Mouse (Mus musculus) limb, embryonic 13.5 days (tissue): Measurements from ENCODE around the gene Slc16a1. TPM values are rescaled to one million over a fixed set of nuclear protein-coding genes. Genes with fewer than 3 reads are reported as not detected.
"Not testable (repeated sequence)": the region's sequence is repeated elsewhere in the genome, so short reads cannot be mapped to it uniquely, and the experiment has no call there.

Source experiments
- ATAC-seq: fragments of 200-750 bp; cut with Nextera tagmentation; 2 replicates; pipeline ENCODE4 v1.8.0; 2017; ENCODE audit warnings: low read depth, moderate number of reproducible peaks, moderate TSS enrichment; ENCODE audit not compliant: low FRiP score
- H3K27ac ChIP-seq: fragments of 300-500 bp; sonication (generic); 2 replicates; pipeline ENCODE4 v1.5.1; 2015; ENCODE audit warnings: inconsistent platforms, mild to moderate bottlenecking, moderate library complexity
- H3K27me3 ChIP-seq: fragments of 300-500 bp; sonication (generic); 2 replicates; pipeline ENCODE4 v1.6.1; 2015; ENCODE audit warnings: mild to moderate bottlenecking, inconsistent platforms
- H3K36me3 ChIP-seq: fragments of 300-500 bp; sonication (generic); 2 replicates; pipeline ENCODE4 v1.6.1; 2015; ENCODE audit warnings: inconsistent platforms, mild to moderate bottlenecking, moderate library complexity
- H3K4me1 ChIP-seq: fragments of 300-500 bp; sonication (generic); 2 replicates; pipeline ENCODE4 v1.6.1; 2015; ENCODE audit warnings: inconsistent platforms
- H3K4me2 ChIP-seq: fragments of 300-500 bp; sonication (generic); replicated peaks from 2 replicates; pipeline ENCODE4 v1.6.1; 2015; ENCODE audit warnings: inconsistent platforms, mild to moderate bottlenecking, moderate library complexity
- H3K4me3 ChIP-seq: fragments of 300-500 bp; sonication (generic); 2 replicates; pipeline ENCODE4 v1.5.1; 2015; ENCODE audit warnings: moderate library complexity, mild to moderate bottlenecking, inconsistent platforms
- H3K9ac ChIP-seq: fragments of 300-500 bp; sonication (generic); 2 replicates; pipeline ENCODE4 v1.6.1; 2015; ENCODE audit warnings: mild to moderate bottlenecking, inconsistent platforms
- H3K9me3 ChIP-seq: fragments of 300-500 bp; sonication (generic); 2 replicates; pipeline ENCODE4 v1.6.1; 2016; ENCODE audit warnings: inconsistent platforms
- WGBS: fragments of 180-500 bp; shearing (Covaris S2); methylation state at CpG from one replicate; pipeline ENCODE4 v1.1.7; 2015; 5-methylcytosine and 5-hydroxymethylcytosine counted together
- polyA plus RNA-seq: library from polyadenylated mRNA; unstranded; fragments of >200 nt; fragmentation: Nextera tagmentation; extraction: Ambion mirVana; gene quantifications from 2 replicates; pipeline ENCODE4 v1.2.1, GENCODE M21; 2015

Gene Slc16a1
- polyA plus RNA-seq, 1 experiment from 2014 or later = 38.4 TPM

GRCm38 (mm10) chr3:104668989-104669388 is 30.5 kb downstream of the Slc16a1 start:
- Histone ChIP-seq H3K27ac (no peak overlapping the region), H3K9me3 (no peaks in the 10 kb centered on the region), H3K9ac (no peak overlapping the region), H3K4me1 (peaks cover 21% of the 10 kb centered on the region), H3K4me3 (no peak overlapping the region), H3K4me2 (no peak overlapping the region), H3K27me3 (no peaks in the 10 kb centered on the region), H3K36me3 (no peaks in the 10 kb centered on the region)
- WGBS = 88% methylated on average over 5 of the region's 5 CpGs
- no peak for ATAC-seq

- H3K4me3 ChIP-seq = no peak overlapping the region
- WGBS = 56% methylated on average over 1 of the region's 1 CpGs
- no peaks in the 10 kb centered on the region for H3K27me3 ChIP-seq
- H3K4me1 ChIP-seq = peaks cover 26% of the 10 kb centered on the region
- H3K36me3 ChIP-seq = no peaks in the 10 kb centered on the region
- ATAC-seq = no peak
- H3K9me3 ChIP-seq = no peaks in the 10 kb centered on the region
- H3K9ac ChIP-seq = no peak overlapping the region
- H3K4me2 ChIP-seq = no peak overlapping the region
- no peak overlapping the region for H3K27ac ChIP-seq
These were observed 31.4 kb downstream of the Slc16a1 start for GRCm38 (mm10) chr3:104669856-104670182.

GRCm38 (mm10) chr3:104670183-104671020 is 31.9 kb downstream of the Slc16a1 start:
- not testable (repeated sequence) for H3K27ac ChIP-seq, H3K36me3 ChIP-seq, H3K9me3 ChIP-seq, H3K9ac ChIP-seq, ATAC-seq, H3K4me2 ChIP-seq, H3K27me3 ChIP-seq, H3K4me3 ChIP-seq
- WGBS = 19% methylated on average over 1 of the region's 1 CpGs
- H3K4me1 ChIP-seq = peaks cover 31% of the 10 kb centered on the region

GRCm38 (mm10) chr3:104671543-104671942 is 33.1 kb downstream of the Slc16a1 start:
- no peak for ATAC-seq
- Histone ChIP-seq H3K4me3 (no peak overlapping the region), H3K9ac (no peak overlapping the region), H3K27me3 (no peaks in the 10 kb centered on the region), H3K27ac (no peak overlapping the region; the same call in 1 of the 2 replicates), H3K4me1 (peaks cover 37% of the 10 kb centered on the region), H3K9me3 (no peaks in the 10 kb centered on the region), H3K4me2 (no peak overlapping the region), H3K36me3 (no peaks in the 10 kb centered on the region)
- WGBS = 62% methylated on average over 6 of the region's 6 CpGs

GRCm38 (mm10) chr3:104672041-104672440 is 33.6 kb downstream of the Slc16a1 start:
- Histone ChIP-seq H3K4me2 (no peak overlapping the region), H3K4me3 (no peak overlapping the region), H3K4me1 (peaks cover 37% of the 10 kb centered on the region), H3K36me3 (no peaks in the 10 kb centered on the region), H3K9ac (no peak overlapping the region), H3K9me3 (no peaks in the 10 kb centered on the region), H3K27ac (no peak overlapping the region), H3K27me3 (no peaks in the 10 kb centered on the region)
- WGBS = 46% methylated on average over 4 of the region's 4 CpGs
- no peak for ATAC-seq

GRCm38 (mm10) chr3:104673642-104674328 is 35.3 kb downstream of the Slc16a1 start:
- H3K4me1 ChIP-seq = peaks cover 32% of the 10 kb centered on the region
- H3K4me2 ChIP-seq = 0 out of 2 replicates have a peak overlapping the region, but pooled peaks have one; percentile 82
- no peak overlapping the region for H3K27ac ChIP-seq
- no peaks in the 10 kb centered on the region for H3K36me3 ChIP-seq
- WGBS = 75% methylated on average over 4 of the region's 4 CpGs
- H3K4me3 ChIP-seq = no peak overlapping the region
- H3K27me3 ChIP-seq = no peaks in the 10 kb centered on the region
- ATAC-seq = no peak
- peak overlapping the region; percentile 35; the same call in 1 of the 2 replicates for H3K9ac ChIP-seq
- no peaks in the 10 kb centered on the region for H3K9me3 ChIP-seq

- peak overlapping the region; percentile 46 for H3K4me3 ChIP-seq
- no peak for ATAC-seq
- H3K27me3 ChIP-seq = no peaks in the 10 kb centered on the region
- H3K9ac ChIP-seq = peak overlapping the region; percentile 59
- H3K9me3 ChIP-seq = no peaks in the 10 kb centered on the region
- peak overlapping the region; percentile 82 for H3K4me2 ChIP-seq
- peaks cover 32% of the 10 kb centered on the region for H3K4me1 ChIP-seq
- H3K27ac ChIP-seq = 0 out of 2 replicates have a peak overlapping the region, but pooled peaks have one; percentile 8
- no peaks in the 10 kb centered on the region for H3K36me3 ChIP-seq
- WGBS = 13% methylated on average over 14 of the region's 14 CpGs
These were observed 36.1 kb downstream of the Slc16a1 start for GRCm38 (mm10) chr3:104674329-104675220.

GRCm38 (mm10) chr3:104675258-104675851 is 36.9 kb downstream of the Slc16a1 start:
- Histone ChIP-seq H3K4me1 (peaks cover 27% of the 10 kb centered on the region), H3K27ac (peak overlapping the region; percentile 8; the same call in 1 of the 2 replicates), H3K27me3 (no peaks in the 10 kb centered on the region), H3K4me2 (peak overlapping the region; percentile 82), H3K9me3 (no peaks in the 10 kb centered on the region), H3K4me3 (peak overlapping the region; percentile 46), H3K9ac (peak overlapping the region; percentile 59), H3K36me3 (no peaks in the 10 kb centered on the region)
- 2% methylated on average over 23 of the region's 23 CpGs for WGBS
- ATAC-seq = peak; percentile 74; the same call in 1 of the 2 replicates

- Histone ChIP-seq H3K4me2 (no peak overlapping the region), H3K9ac (no peak overlapping the region), H3K27ac (no peak overlapping the region), H3K9me3 (no peaks in the 10 kb centered on the region), H3K36me3 (no peaks in the 10 kb centered on the region), H3K4me1 (peaks cover 18% of the 10 kb centered on the region), H3K27me3 (no peaks in the 10 kb centered on the region), H3K4me3 (no peak overlapping the region)
- WGBS = 94% methylated on average over 2 of the region's 2 CpGs
- ATAC-seq = no peak
These were observed 39.3 kb downstream of the Slc16a1 start for GRCm38 (mm10) chr3:104677781-104678180.

GRCm38 (mm10) chr3:104678826-104679225 is 40.4 kb downstream of the Slc16a1 start:
- Histone ChIP-seq H3K4me3 (no peak overlapping the region), H3K27ac (no peak overlapping the region), H3K4me1 (peaks cover 18% of the 10 kb centered on the region), H3K9me3 (no peaks in the 10 kb centered on the region), H3K27me3 (no peaks in the 10 kb centered on the region), H3K36me3 (no peaks in the 10 kb centered on the region), H3K9ac (no peak overlapping the region), H3K4me2 (no peak overlapping the region)
- 87% methylated on average over 8 of the region's 8 CpGs for WGBS
- ATAC-seq = no peak

- Histone ChIP-seq H3K9me3 (no peaks in the 10 kb centered on the region), H3K4me2 (no peak overlapping the region), H3K4me1 (no peaks in the 10 kb centered on the region), H3K27ac (no peak overlapping the region), H3K9ac (no peak overlapping the region), H3K4me3 (no peak overlapping the region), H3K27me3 (no peaks in the 10 kb centered on the region), H3K36me3 (no peaks in the 10 kb centered on the region)
- ATAC-seq = peak; percentile 51
- 60% methylated on average over 11 of the region's 11 CpGs for WGBS
These were observed 44.4 kb downstream of the Slc16a1 start for GRCm38 (mm10) chr3:104682671-104683504.
